Mouse (Mus musculus) cerebellum, postnatal 25 days (tissue): ENCODE measurements around the gene Vwf.
A peak's percentile ranks its signal among the peaks of the same experiment; 100 is the strongest.

Experiments
- DNase-seq, 2 experiments: peaks; one replicate each; pipeline ENCODE4 v3.0.0; 2021; ENCODE audit warnings: mixed read lengths in 2 of 2

Gene Vwf

DNA sequence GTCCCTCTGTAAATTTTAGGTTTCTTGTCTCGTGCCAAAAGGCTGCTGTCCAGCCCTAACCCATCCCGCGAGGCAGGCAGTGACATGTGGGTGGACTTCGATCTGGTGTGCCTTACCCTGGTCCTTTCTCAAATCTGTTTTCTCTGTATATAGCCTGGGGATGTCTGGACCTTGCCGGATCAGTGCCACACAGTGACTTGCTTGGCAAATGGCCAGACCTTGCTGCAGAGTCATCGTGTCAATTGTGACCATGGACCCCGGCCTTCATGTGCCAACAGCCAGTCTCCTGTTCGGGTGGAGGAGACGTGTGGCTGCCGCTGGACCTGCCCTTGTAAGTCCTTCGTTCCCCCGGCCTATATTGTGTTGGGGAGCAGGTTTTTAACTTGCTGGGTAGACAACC lies 102.4 kb downstream of the Vwf start:
- peak in 1 of 2 experiments; percentile 16 for DNase-seq

DNA sequence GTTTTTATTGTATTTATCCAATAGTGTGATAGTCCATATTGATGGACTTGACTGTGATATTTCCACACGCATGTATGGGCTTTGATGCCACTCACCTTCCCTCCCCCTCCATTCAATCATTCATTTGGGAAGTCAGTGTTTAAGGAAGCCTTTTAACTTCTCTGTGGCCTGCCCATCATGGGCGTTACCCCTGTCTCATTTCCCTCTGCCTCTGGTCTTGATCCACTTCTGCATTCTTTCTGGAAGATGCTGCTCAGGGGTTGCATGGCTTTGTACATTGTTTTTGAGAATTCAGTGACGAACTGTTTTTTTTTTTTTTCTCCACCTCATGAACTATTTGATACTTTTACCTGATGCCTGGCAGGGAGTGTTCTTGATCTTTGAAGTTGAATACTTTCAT lies 104.8 kb downstream of the Vwf start:
- DNase-seq: no peak

DNA sequence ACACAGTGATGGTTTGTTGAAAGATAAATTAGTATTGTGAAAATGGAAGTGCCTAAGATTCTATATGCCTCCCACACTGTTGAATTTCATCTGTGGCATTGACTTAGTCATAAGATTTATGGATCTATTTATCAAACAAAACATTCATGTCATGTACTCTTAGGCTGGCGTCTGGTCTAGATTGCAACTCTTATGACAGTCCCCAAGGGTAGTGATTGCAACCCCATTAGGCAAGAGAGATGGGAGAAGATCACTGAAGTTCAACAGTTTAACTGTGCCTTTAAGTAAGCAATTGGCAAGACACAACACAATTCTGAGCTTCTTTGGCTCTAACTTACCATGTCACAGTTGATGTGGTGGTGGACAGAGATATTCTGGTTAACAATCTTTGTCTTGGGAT lies 106.8 kb downstream of the Vwf start:
- DNase-seq: no peak

DNA sequence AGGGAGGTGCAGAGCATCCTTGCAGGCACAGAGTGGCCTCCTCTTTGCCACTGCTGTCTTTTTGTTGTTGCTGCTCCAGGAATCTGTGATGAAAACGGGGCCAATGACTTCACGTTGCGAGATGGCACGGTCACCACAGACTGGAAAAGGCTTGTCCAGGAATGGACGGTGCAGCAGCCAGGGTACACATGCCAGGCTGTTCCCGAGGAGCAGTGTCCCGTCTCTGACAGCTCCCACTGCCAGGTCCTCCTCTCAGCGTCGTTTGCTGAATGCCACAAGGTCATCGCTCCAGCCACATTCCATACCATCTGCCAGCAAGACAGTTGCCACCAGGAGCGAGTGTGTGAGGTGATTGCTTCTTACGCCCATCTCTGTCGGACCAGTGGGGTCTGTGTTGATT lies 110.3 kb downstream of the Vwf start:
- peak; percentile 67 to 79 for DNase-seq

DNA sequence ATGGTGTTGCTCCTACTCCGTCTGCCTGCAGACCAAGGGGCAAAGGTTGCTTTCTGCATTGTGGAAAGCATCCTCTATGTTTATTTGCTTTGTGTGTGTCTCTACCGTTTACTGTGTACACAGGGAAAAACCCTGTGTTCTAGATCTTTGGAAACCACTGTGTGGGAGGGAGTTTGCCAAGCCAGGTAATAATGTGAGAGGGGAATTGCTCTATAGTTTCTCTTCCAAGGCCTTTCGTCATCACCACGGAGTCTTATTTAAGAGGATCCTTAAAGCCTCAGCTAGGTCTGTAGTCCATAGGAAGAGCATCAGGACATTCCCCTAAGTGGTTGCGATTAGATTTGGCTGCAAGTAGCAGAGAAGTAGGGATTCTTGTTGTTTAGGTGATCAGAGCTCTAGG lies 111.4 kb downstream of the Vwf start:
- no peak for DNase-seq

DNA sequence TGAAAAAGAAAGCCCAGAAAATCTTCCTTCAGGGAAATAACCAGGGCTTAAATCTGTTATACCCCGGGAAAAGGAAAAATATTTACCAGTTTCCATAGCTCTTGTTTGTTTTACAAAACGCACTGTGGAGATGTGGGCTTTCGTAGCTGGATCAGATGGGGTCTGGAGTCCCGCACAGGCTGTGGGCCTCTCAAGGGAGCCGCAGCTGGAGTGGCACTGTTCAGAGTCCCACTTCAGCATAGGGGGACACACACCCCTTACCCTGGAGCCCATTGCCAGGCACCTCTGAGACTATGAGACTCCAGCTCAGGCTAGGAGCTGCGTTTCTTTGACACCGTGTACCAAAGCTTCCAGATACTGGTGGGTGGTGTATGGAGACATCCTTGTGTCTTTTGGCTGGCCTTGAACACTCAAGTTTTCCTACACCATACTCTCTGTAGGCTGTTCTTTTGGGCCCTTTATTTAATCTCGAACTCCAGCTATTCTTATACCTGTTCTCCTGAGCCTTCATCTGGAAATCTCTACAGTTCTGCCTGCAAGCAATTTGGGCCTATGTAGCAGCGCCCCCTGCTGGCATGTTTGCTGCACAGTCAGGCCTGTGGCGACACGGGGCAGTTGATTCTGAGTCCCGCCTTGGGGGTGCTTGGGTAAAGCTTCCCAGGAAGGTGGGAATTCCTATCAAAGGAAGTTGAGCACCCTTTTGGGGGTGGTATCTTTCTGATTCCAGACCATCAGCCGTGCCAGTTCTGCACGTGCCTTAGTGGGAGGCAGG lies 114.7 kb downstream of the Vwf start:
- peak; percentile 76 to 85 for DNase-seq

DNA sequence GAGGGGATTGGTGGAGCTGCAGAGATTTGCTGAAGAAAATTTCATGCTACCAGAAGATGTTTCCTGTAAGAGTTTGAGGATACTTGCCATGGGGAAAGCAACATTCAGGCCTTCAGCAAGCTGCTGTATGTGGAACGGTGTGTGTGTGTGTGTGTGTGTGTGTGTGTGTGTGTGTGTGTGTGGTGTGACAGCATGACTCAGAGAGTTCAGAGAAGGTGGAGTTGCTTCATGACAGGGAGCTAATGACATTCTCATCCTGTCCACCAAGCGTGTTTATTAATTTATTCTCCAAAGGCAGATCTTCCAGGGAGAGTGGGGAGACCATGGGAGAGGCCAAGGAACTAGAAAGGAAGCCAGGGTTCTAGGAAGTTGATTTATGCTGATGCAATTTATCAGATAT lies 117.3 kb downstream of the Vwf start:
- DNase-seq: no peak

DNA sequence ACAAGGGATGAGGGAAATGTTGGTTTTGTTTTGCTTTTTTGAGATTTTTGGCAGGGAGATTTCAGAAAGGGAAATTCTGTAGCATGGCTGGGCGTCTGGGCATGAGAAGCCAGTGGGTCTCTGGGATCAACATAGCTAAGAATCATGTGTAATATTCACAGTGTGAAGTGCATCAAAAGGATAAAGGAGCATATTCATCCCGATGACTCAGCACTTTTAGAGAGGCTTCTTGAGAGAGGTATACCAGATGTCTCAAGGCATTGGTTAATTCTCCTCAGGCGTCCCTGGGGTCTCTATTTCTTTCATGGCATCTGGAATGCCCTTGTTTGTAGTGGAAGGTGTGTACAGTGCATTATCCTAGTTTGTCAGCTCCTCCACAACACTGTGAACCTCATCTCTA lies 125.3 kb downstream of the Vwf start:
- DNase-seq: no peak

DNA sequence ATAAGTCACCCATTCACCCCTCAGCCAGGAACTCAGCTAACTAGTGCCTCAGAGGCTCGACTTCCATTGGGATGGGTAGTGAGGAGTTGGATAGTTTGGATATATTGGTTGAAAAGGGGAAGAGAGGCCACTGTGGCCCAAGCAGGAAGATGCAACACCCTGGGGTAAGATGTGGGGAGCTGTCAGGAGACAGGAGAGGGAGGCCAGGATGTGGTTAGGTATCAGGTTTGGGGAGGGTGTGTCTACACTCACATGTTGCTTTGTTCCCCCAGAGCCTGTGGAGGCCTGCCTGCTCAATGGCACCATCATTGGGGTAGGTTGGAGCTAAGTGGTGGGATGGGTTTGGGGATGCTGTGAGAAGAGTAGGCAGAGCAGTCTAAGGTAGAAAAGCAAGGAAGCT lies 131.9 kb downstream of the Vwf start:
- DNase-seq: no peak

DNA sequence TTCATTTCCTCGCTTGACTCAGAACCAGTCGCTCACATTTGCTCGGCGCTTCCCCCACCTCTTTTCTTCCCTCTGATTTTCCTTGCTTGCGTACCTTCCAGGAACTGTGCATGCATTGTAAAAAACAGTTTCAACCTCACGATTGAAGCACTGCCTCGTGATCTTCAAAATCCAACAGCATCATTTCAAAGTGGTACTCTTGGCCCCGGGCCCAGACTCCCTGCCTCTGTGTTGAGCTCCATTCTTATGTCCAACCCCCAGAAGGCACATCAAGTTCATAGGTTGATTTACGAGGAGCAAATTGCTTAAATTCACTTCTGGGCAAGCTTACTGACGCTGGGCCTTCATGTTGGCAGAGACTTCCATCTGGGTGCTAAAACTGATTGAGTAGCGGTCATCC lies 134.0 kb downstream of the Vwf start:
- DNase-seq: no peak

DNA sequence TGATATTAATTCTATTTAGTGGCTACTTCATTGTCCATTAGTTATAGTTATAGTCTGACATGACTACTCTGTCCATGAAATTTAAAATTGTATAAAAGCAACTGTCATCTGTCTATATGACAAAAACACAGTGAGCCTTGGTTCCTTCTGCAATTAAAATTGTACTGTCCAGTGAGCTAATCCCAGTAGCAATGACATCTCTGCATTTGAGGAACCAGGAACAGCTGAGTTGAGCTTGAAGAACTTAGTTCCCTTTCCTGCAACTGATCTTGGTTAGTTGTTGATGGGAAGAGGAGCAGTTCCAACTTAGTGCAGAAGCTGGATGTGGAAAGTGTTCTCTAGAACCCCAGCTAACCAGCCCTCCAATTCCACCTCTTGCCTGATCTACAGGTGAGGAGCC lies 138.8 kb downstream of the Vwf start:
- DNase-seq: no peak

DNA sequence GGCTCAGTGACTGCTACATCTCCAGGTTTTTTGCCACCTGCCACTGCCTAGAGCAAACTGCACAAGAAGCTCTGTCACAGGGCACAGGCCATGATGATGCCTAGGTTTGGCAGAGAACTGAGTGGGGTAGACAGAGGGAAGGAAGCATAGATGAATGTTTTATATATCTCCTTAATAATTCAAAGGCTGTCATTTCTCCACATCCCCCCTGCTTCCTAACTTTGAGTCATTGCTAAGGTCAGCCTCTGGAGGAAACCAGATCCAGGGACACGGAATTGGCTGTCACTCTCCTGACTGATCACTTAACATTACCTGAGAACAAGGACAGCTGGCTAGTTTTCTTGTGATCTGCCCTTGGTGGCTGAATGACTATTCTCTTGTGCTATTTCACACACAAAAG lies 141.4 kb downstream of the Vwf start:
- no peak for DNase-seq

DNA sequence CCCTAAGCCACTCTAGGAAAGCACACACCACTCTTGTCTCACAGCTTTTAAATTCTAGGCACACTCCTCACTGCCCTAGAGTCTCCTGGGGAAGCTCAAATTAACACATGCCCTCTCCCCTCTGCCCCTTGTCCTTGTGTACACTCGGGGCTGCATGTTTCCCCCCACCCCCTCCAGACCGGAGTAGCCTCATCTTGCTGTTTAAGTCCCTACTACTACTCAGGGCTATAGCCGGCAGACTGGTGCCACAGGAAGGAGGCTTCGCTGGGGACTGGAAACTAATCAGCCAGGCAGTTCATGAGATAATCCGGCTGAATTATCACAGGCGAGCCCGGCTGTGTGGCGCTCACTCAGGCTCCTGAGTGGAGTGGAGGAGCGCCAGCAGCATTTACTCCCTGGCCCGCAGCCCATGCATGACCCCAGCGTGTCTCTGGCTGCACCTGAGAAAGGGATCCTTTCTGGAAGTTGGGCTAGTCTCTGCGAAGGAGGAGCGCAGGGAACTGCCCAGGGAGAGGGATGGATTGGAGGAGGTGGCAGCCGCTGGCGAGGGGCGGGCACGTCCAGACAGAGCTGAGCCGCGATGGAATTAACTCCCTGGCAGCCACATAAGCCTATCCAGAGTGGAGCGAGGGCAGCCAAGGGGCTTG lies 143.6 kb downstream of the Vwf start, which contains the start of gene Ano2:
TSS of gene Ano2 (plus strand) at position 363 of the 647 bp plus-strand sequence.
- peak; percentile 65 to 80 for DNase-seq

DNA sequence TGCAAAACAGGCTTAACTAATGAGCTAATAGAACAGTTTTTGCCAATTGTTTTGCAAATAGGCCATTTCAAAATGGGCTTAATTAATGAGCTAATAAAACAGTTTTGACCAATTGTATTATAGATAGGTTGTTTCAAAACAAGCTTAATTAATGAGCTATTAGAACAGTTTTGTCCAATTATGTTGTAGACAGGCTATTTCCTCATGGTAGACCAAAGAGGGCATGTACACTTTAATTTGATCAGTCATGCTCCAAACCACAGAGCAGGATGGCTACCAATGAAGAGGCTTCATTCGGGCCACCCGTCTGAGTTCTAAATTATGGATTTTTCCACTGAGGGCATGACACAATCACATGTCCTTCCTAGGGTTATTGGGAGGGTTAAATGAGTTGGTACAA lies 154.6 kb downstream of the Vwf start:
- no peak for DNase-seq

DNA sequence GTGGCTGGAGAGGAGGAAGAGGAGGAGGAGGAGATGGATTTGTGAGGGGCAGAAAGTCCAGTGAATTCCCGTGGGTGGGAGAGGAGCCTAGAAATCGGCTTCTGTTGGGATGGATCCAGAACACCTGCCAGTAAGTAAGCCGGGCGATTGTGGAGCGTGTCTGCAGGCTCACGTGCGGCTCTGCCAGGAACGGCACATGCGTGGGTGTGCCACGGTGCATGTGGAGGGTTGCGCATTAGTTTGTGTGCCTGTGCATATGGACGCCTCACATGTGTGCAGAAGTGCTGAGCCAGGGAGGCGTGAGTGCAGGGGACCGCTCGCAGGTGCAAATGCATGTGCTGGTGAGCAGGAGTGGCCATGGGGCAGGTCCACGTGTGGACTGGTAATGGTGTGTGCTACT lies 164.7 kb downstream of the Vwf start:
- DNase-seq: peak in 1 of 2 experiments; percentile 21

DNA sequence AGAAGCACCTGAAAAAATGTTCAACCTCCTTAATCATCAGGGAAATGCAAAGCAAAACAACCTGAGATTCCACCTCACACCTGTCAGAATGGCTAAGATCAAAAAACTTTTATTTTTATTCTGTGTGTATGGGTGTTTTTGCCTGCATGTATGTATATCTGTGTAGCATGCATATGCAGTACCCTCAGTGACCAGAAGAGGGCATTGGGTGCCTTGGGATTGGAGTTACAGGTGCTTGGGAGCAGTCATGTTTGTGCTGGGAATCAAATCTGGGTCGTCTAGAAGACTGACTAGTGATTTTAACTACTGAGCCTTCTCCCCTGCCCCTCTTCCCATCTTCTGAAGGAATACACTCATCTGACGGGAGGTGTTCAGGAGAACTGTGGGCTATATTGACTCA lies 179.8 kb downstream of the Vwf start:
- no peak for DNase-seq

DNA sequence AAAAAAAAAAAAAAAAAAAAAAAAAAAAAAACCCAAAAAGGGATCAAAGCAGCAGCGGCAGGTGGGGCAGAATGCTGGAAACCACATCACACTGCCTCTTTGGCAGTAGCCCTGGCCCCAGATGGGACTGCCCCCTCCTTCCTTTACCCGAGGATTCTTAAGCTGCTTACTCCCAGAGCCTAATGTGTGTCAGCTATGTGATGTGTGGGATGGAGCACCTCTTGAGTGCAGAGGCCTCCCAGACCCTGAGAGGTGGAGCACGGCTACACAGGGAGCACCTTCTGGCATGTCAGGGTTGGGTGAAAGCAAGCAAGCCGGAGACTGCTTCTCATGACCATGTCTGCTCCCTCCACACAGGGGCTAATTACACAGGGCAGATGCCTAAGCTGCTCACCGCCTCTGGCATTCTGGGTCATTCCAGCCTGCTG lies 180.9 kb downstream of the Vwf start:
- DNase-seq: no peak

DNA sequence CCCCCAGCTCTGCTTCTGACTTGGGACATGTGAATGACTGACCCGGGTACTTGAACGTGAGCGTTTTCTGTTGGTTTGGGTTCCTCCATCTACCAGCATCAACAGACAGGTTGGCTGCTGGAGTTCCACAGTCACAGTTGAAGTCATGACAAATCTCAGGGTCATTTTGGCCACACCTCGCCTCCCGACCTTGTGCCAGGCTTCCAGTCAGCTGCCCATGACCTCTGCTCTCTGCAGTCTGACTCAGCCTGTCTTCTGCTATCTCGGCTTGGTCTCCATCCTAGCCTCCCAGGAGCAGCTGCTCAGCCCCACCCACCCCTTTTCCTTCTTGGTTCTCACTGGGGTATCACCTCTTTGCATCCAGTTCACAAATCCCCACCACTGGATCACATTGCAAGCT lies 182.9 kb downstream of the Vwf start:
- no peak for DNase-seq

DNA sequence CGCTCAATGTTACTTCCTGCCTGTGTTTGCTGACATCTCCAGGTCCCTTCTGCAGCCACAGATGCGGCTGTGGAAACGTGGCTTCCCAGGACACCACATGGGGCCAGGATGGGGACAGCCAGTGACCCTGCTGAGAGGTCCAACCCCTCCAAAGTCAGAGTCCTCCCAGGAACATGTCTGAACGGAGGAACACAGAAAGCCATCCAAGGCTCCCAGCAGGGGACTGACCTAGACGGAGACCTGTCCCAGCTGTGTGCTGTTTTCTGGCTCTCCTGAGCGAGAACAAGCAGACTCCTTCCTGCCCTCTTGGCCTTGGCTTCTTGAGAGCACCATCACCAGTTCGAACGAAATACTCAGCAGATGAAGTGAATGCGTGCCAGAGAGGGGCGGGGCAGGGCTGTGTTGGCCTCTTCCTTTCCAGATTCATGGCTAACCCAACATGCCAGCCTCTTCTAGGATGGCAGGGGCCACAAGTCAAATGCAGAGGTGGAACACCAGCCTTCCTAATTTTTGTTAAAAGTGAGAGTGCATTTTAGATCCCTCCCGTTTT lies 183.5 kb downstream of the Vwf start:
- DNase-seq: peak in 1 of 2 experiments; percentile 30
